Mouse (Mus musculus) right cerebral cortex, adult 18-20 months (tissue): ENCODE results near the gene Htra3.

Source experiments
- DNase-seq: peaks from one replicate; pipeline ENCODE4 v3.0.0; 2022; ENCODE audit warnings: mixed read lengths

Gene Htra3

GRCm38 (mm10) chr5:35693638-35694037 lies 14.1 kb upstream of the Htra3 start:
- no peak for DNase-seq

- no peak for DNase-seq
These were observed 11.7 kb upstream of the Htra3 start for GRCm38 (mm10) chr5:35691246-35691645.

- no peak for DNase-seq
These were observed 11.0 kb upstream of the Htra3 start for GRCm38 (mm10) chr5:35690485-35691165.

GRCm38 (mm10) chr5:35689374-35689773 lies 9.8 kb upstream of the Htra3 start:
- no peak for DNase-seq

GRCm38 (mm10) chr5:35688851-35689250 lies 9.3 kb upstream of the Htra3 start:
- no peak for DNase-seq

GRCm38 (mm10) chr5:35687098-35687497 lies 7.5 kb upstream of the Htra3 start:
- DNase-seq = no peak

GRCm38 (mm10) chr5:35686336-35686735 lies 6.8 kb upstream of the Htra3 start:
- DNase-seq = no peak

GRCm38 (mm10) chr5:35685079-35685478 lies 5.5 kb upstream of the Htra3 start:
- DNase-seq = no peak

- DNase-seq = no peak
These were observed 1.4 kb upstream of the Htra3 start for GRCm38 (mm10) chr5:35680958-35681357.

- DNase-seq = no peak
These were observed 2.6 kb downstream of the Htra3 start for GRCm38 (mm10) chr5:35676964-35677363.

- no peak for DNase-seq
These were observed 5.5 kb downstream of the Htra3 start for GRCm38 (mm10) chr5:35674081-35674555.

- peak; percentile 52 for DNase-seq
These were observed 6.5 kb downstream of the Htra3 start for GRCm38 (mm10) chr5:35673086-35673485.

GRCm38 (mm10) chr5:35672581-35672980 lies 7.0 kb downstream of the Htra3 start:
- DNase-seq = no peak

- DNase-seq = peak; percentile 57
These were observed 8.1 kb downstream of the Htra3 start for GRCm38 (mm10) chr5:35671474-35671891.

GRCm38 (mm10) chr5:35670412-35670801 lies 9.2 kb downstream of the Htra3 start:
- DNase-seq = peak; percentile 15

- no peak for DNase-seq
These were observed 9.7 kb downstream of the Htra3 start for GRCm38 (mm10) chr5:35669747-35670411.

GRCm38 (mm10) chr5:35666152-35666551 lies 13.4 kb downstream of the Htra3 start:
- no peak for DNase-seq

GRCm38 (mm10) chr5:35662021-35662545 lies 17.5 kb downstream of the Htra3 start:
- DNase-seq = no peak

GRCm38 (mm10) chr5:35661210-35661609 lies 18.4 kb downstream of the Htra3 start:
- no peak for DNase-seq

- DNase-seq = no peak
These were observed 20.1 kb downstream of the Htra3 start for GRCm38 (mm10) chr5:35659503-35659902.

- DNase-seq = no peak
These were observed 23.7 kb downstream of the Htra3 start for GRCm38 (mm10) chr5:35655753-35656485.

- DNase-seq = no peak
These were observed 25.7 kb downstream of the Htra3 start for GRCm38 (mm10) chr5:35653743-35654395.

GRCm38 (mm10) chr5:35652872-35653271 lies 26.7 kb downstream of the Htra3 start:
- no peak for DNase-seq
